Mouse (Mus musculus): Measurements from ENCODE around the gene Cdkn1a. TPM values are rescaled to one million over a fixed set of nuclear protein-coding genes. Genes with fewer than 3 reads are reported as not detected.
"Not testable (repeated sequence)": the region's sequence is repeated elsewhere in the genome, so short reads cannot be mapped to it uniquely, and the experiment has no call there.

Gene Cdkn1a
- polyA plus RNA-seq, 1 experiment from 2014 or later = 99.7 TPM

DNA sequence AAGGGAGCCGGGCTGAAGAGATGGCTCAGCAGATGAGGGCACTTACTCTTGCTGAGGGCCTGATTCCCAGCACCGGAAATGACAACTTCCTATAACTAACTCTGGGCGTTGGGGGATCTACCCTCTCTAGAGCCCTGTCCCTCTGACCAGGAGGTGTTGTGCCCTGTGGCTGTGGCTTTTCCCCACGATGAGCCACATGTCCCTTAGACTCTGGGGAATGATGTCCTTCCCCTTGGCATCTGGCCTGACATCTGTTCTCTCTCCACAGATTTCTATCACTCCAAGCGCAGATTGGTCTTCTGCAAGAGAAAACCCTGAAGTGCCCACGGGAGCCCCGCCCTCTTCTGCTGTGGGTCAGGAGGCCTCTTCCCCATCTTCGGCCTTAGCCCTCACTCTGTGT, 8.3 kb downstream of the Cdkn1a start:
- Histone ChIP-seq H3K27ac (replicated peaks) (no peak overlapping the region), H3K27me3 (replicated peaks) (no peaks in the 10 kb centered on the region; the same call in 1 of the 2 replicates), H3K9me3 (replicated peaks) (no peaks in the 10 kb centered on the region), H3K4me2 (no peak overlapping the region), H3K9ac (replicated peaks) (no peak overlapping the region), H3K4me3 (replicated peaks) (no peak overlapping the region), H3K36me3 (0 out of 2 replicates have a peak, but pooled peaks cover 6% of the 10 kb centered on the region), H3K4me1 (peaks cover 14% of the 10 kb centered on the region)
- 84% methylated on average over 8 of the region's 8 CpGs for WGBS
- ATAC-seq (ENCODE audit: low FRiP score) = no peak

DNA sequence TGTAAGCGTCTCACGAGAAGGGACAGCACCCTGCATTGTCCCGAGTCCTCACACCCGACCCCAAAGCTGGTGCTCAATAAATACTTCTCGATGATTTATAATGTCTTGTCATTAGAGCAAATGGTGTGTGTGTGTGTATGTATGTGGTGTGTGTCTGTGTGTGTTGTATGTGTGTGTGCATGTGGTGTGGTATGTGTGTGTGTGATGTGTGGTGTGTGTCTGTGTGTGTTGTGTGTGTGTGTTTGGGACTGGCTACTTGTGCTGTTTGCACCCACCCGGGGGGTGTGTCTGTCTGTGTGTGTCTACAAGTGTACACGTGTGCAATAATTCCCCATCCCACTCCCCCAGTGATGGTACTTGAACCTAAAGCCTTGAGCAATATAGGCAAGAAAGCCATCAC, 9.9 kb downstream of the Cdkn1a start:
- no peak overlapping the region for H3K27ac ChIP-seq (replicated peaks)
- H3K9me3 ChIP-seq (replicated peaks) = no peaks in the 10 kb centered on the region
- ATAC-seq (ENCODE audit: low FRiP score) = no peak
- 90% methylated on average over 7 of the region's 7 CpGs for WGBS
- 0 out of 2 replicates have a peak, but pooled peaks cover 6% of the 10 kb centered on the region for H3K36me3 ChIP-seq
- no peaks in the 10 kb centered on the region; the same call in 1 of the 2 replicates for H3K27me3 ChIP-seq (replicated peaks)
- peaks cover 3% of the 10 kb centered on the region for H3K4me1 ChIP-seq
- H3K4me2 ChIP-seq = no peak overlapping the region
- H3K4me3 ChIP-seq (replicated peaks) = no peak overlapping the region
- H3K9ac ChIP-seq (replicated peaks) = no peak overlapping the region

DNA sequence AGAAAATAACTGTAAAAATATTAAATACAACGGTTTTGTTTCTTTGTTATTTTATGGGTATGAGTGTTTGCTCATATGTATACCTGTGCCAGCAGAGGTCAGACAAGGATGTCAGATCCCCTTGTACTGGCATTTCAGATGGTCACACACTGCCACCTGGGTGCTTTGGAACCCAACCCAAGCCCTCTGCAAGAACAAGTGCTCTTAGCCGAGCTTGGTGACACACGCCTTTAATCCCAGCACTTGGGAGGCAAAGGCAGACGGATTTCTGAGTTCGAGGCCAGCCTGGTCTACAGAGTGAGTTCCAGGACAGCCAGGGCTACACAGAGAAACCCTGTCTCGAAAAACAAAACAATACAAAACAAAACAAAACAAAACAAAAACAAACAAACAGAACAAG, 19.6 kb downstream of the Cdkn1a start:
- H3K36me3 ChIP-seq; H3K4me3 ChIP-seq (replicated peaks); H3K27me3 ChIP-seq (replicated peaks); H3K9ac ChIP-seq (replicated peaks); H3K9me3 ChIP-seq (replicated peaks); H3K27ac ChIP-seq (replicated peaks); H3K4me1 ChIP-seq; H3K4me2 ChIP-seq; ATAC-seq (ENCODE audit: low FRiP score): not testable (repeated sequence)
- 86% methylated on average over 6 of the region's 6 CpGs for WGBS

DNA sequence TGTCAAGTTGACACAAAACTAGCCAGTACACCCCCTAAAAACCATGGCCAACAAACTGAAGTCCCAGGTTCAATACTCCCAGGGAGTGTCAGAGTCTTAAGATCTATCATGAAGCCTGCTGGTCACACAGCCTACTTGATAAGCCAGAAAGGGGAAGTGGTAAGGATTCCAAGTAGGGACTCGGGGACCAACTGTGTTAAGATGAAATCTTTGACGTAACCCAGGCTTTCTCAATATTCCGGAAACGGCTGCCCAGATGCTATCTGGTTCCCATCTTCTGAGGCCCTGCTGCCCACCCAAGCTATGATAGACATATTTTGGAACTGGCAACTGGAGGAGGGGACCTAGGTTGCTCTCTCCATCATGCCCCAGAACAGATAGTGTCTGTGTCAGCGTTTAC, 20.6 kb downstream of the Cdkn1a start:
- 88% methylated on average over 5 of the region's 5 CpGs for WGBS
- no peaks in the 10 kb centered on the region for H3K36me3 ChIP-seq
- no peaks in the 10 kb centered on the region for H3K9me3 ChIP-seq (replicated peaks)
- H3K27ac ChIP-seq (replicated peaks) = no peak overlapping the region
- ATAC-seq (ENCODE audit: low FRiP score) = no peak
- no peak overlapping the region for H3K4me2 ChIP-seq
- no peaks in the 10 kb centered on the region for H3K27me3 ChIP-seq (replicated peaks)
- H3K4me3 ChIP-seq (replicated peaks) = no peak overlapping the region
- no peaks in the 10 kb centered on the region for H3K4me1 ChIP-seq
- no peak overlapping the region for H3K9ac ChIP-seq (replicated peaks)

DNA sequence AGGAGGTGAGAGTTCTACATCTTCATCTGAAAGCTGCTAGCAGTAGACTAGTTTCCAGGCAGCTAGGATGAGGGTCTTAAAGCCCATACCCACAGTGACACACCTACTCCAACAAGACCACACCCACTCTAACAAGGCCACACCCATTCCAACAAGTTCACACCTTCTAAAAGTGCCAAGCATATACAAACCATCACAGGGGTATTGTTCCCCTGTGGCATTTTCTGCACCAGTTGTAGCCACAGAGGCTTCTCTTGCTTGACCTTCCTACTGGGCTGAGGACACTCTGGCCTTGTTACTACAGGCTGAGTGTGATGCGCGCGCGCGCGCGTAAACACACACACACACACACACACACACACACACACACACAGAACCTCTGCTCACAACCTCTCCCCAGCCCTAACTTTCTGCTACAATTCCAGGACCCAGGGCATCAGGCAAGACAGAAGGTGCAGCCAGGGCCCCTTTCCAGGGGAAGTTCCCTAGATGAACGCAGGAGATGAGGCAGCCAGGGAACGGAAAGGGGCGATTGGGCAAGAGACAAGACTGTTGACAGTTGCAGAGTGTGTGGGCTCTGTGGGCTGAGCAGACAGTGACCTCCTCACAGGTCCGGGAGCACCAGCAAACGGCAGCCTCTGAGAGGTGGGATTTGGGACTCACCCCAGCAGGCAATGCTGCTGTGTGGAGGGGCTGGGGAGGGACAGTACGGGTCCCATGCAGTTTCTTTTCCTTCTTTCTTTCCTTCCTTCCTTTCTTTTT, 23.0 kb downstream of the Cdkn1a start, which contains the start of gene Rab44:
TSS of gene Rab44 (plus strand) at position 555 of the 762 bp plus-strand sequence.
- Histone ChIP-seq H3K9ac (replicated peaks) (no peak within 1 kb of the TSS), H3K4me1 (no peaks in the 10 kb centered on the region), H3K36me3 (no peaks in the 10 kb centered on the region), H3K4me3 (replicated peaks) (no peak within 1 kb of the TSS), H3K4me2 (no peak within 1 kb of the TSS), H3K27ac (replicated peaks) (no peak within 1 kb of the TSS), H3K27me3 (replicated peaks) (no peaks in the 10 kb centered on the region), H3K9me3 (replicated peaks) (no peaks in the 10 kb centered on the region)
- ATAC-seq (ENCODE audit: low FRiP score) = no peak
- 92% methylated on average over 13 of the region's 13 CpGs for WGBS

DNA sequence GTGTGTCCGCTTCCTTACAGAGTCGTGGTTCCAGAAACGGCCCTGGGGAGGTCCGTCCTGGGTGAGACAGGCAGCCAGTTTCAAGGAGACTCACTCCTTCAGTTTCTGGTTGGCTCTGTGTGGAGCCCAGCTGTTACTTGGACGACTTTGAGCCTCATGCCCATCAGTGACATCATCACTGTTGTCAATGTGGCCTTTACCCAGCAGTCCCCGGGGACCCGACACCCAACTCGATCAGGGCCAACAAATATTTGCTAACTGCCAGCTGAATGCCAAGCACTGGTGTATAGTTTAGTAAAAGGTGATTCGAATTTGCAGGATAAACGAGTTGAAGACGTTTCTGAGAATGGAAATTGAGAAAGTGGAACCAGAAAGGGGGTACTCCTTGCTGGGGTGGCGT, 25.2 kb downstream of the Cdkn1a start:
- Histone ChIP-seq H3K9me3 (replicated peaks) (no peaks in the 10 kb centered on the region), H3K27me3 (replicated peaks) (no peaks in the 10 kb centered on the region), H3K27ac (replicated peaks) (no peak overlapping the region), H3K4me3 (replicated peaks) (no peak overlapping the region), H3K4me2 (no peak overlapping the region), H3K36me3 (no peaks in the 10 kb centered on the region), H3K4me1 (no peaks in the 10 kb centered on the region), H3K9ac (replicated peaks) (no peak overlapping the region)
- WGBS = 74% methylated on average over 12 of the region's 12 CpGs
- ATAC-seq (ENCODE audit: low FRiP score) = no peak

DNA sequence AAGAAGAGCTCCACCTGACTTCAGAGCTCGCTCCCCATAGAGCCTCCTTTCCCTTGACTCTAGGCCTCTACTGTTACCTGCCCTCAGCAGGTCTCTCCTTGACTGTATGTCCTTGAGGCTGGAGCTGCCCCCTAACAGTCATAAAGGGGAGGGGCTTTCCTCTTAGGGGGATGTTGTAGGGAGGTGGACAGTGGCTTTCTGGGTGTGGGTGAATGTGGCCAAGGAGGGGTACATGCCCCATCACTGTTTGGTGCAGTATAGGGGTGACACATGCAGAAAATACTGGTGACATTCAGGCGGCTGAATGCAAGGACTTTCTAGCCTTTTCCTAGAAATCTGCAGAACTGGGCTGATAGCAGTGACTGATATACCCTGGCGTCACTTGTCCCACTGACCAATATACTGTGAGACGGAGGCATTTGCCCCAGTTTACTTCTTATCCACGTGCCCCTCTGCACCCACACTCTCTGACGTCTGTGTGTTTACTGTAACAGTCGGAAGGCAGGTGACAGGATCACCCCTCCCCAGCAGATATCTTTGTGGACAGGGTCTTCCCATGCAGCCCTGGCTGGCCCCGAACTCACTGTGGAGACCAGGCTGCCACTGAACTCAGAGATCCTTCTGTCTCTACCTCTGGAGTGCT, 26.4 kb downstream of the Cdkn1a start:
- ATAC-seq (ENCODE audit: low FRiP score) = no peak
- H3K27me3 ChIP-seq (replicated peaks) = no peaks in the 10 kb centered on the region
- H3K27ac ChIP-seq (replicated peaks) = no peak overlapping the region
- no peak overlapping the region for H3K9ac ChIP-seq (replicated peaks)
- H3K4me1 ChIP-seq = no peaks in the 10 kb centered on the region
- no peak overlapping the region for H3K4me3 ChIP-seq (replicated peaks)
- WGBS = 80% methylated on average over 8 of the region's 8 CpGs
- no peaks in the 10 kb centered on the region for H3K36me3 ChIP-seq
- no peak overlapping the region for H3K4me2 ChIP-seq
- H3K9me3 ChIP-seq (replicated peaks) = no peaks in the 10 kb centered on the region

DNA sequence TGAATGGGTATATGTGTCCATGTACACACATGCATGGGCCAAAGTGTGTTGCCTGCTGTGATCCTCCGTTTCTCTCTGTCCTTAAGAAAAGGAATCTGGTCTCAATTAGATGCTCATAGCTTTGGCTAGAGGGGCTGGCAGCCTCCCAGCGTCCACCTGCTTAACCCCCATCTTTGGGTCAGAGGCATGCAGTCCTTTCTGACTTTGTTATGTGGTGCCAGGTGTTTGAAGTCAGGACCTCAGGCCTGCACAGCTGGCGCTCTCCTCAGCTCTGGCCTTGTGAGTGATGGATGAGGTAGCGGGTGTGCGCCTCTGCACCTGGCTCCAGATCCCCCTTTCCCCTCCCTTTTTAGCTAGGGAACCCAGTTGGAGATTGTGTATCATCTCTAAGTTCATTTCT, 27.3 kb downstream of the Cdkn1a start:
- WGBS = 62% methylated on average over 5 of the region's 5 CpGs
- H3K4me1 ChIP-seq = no peaks in the 10 kb centered on the region
- H3K9ac ChIP-seq (replicated peaks) = no peak overlapping the region
- no peak overlapping the region for H3K4me2 ChIP-seq
- no peak overlapping the region for H3K4me3 ChIP-seq (replicated peaks)
- H3K27ac ChIP-seq (replicated peaks) = no peak overlapping the region
- H3K36me3 ChIP-seq = no peaks in the 10 kb centered on the region
- H3K27me3 ChIP-seq (replicated peaks) = no peaks in the 10 kb centered on the region
- ATAC-seq (ENCODE audit: low FRiP score) = no peak
- no peaks in the 10 kb centered on the region for H3K9me3 ChIP-seq (replicated peaks)

DNA sequence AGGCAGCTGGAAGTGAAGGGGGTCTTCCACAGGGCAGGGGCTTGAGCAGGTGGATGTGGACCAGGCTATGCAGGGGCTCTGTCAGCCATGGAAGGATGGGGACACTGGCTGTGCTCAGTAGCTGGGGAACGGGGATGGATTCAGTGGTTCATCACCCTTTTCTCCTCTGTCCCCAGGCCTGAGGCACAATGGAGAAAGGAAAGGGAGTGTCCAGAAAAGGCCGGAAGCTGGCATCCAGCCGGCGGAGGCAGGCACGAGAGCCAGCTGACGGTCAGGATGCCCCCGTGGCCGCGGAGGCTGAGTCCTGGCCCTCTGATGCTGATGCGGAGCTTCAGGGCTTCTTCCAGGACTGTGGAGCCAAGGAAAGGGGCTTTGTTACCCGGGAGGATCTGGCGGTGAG, 29.9 kb downstream of the Cdkn1a start:
- no peaks in the 10 kb centered on the region for H3K36me3 ChIP-seq
- no peak for ATAC-seq (ENCODE audit: low FRiP score)
- H3K9me3 ChIP-seq (replicated peaks) = no peaks in the 10 kb centered on the region
- H3K27me3 ChIP-seq (replicated peaks) = no peaks in the 10 kb centered on the region
- no peak overlapping the region for H3K4me2 ChIP-seq
- 60% methylated on average over 12 of the region's 12 CpGs for WGBS
- H3K4me3 ChIP-seq (replicated peaks) = no peak overlapping the region
- no peaks in the 10 kb centered on the region for H3K4me1 ChIP-seq
- H3K27ac ChIP-seq (replicated peaks) = no peak overlapping the region
- no peak overlapping the region for H3K9ac ChIP-seq (replicated peaks)

DNA sequence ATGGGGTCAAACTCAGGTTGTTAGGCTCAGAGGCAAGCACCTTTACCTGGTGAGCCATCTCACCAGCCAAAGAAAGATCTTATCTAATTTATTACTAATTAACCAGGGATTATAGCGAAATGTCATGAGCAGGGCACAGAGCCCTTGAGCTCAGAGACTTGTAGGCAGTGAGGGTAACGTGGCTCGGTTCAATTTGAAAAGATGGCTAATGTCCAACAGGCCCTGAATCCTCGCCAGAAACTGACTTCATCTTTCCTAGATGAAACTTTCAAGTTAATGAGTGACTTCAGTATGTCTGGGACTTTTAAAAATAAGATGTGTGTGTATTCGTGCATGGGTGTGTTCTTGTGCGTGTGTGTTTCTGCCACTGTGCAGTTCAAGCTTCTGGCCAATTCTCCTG, 32.0 kb downstream of the Cdkn1a start:
- no peak overlapping the region for H3K4me2 ChIP-seq
- no peaks in the 10 kb centered on the region for H3K36me3 ChIP-seq
- H3K4me3 ChIP-seq (replicated peaks) = no peak overlapping the region
- 76% methylated on average over 6 of the region's 6 CpGs for WGBS
- H3K27me3 ChIP-seq (replicated peaks) = no peaks in the 10 kb centered on the region
- no peak overlapping the region for H3K27ac ChIP-seq (replicated peaks)
- no peak overlapping the region for H3K9ac ChIP-seq (replicated peaks)
- no peak for ATAC-seq (ENCODE audit: low FRiP score)
- no peaks in the 10 kb centered on the region for H3K9me3 ChIP-seq (replicated peaks)
- no peaks in the 10 kb centered on the region for H3K4me1 ChIP-seq

DNA sequence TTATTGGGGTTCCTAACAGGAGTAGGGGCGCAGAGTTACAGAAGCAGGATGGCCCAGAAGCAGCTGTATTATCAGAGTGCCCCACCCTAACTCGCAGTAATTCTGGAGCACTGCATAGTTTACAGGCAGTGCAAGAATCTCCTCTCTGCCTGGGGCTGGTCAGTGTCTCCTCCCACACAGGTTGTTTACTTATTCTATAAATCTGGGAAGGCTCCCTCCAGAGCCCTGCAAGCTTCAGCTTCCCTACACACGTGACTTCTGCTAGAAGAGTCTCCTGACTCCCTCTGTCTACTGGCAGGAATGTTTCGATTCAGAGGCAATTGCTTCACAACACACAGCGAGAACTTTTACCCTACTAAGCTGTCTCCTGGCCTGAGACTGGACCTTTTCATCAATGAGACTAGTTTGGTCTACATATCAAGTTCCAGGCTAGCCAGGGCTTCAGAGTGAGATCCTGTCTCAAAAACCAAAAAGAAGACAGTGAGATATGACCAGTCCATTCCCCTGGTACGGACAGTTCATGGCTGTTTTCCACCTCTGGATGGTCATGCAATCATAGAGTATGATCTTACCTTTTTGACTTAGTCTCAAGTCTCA, 32.9 kb downstream of the Cdkn1a start:
- Histone ChIP-seq H3K36me3 (no peaks in the 10 kb centered on the region), H3K9ac (replicated peaks) (no peak overlapping the region), H3K4me2 (no peak overlapping the region), H3K4me1 (no peaks in the 10 kb centered on the region), H3K4me3 (replicated peaks) (no peak overlapping the region), H3K27ac (replicated peaks) (no peak overlapping the region), H3K27me3 (replicated peaks) (no peaks in the 10 kb centered on the region), H3K9me3 (replicated peaks) (no peaks in the 10 kb centered on the region)
- no peak for ATAC-seq (ENCODE audit: low FRiP score)
- WGBS = 74% methylated on average over 6 of the region's 6 CpGs

DNA sequence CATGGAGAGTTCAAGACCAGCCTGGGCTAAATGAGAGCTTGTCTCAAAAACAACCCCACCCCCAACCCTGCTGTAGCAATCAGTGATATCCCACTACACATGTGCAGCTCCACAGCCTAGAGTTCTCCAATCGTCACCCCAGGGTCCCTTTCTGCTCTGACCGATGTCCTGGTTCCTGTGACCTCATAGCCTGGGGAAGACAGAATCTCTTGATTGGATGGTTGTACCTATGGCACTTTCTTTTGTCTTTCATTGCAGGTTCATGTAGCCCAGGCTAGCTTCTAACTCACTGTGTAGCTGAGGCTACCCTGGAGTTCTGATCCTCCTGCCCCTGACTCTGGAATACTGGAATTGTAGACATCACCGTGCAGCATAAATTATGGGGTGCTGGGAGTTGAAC, 35.8 kb downstream of the Cdkn1a start:
- no peaks in the 10 kb centered on the region for H3K4me1 ChIP-seq
- H3K4me3 ChIP-seq (replicated peaks) = no peak overlapping the region
- no peak overlapping the region for H3K27ac ChIP-seq (replicated peaks)
- no peaks in the 10 kb centered on the region for H3K36me3 ChIP-seq
- no peak overlapping the region for H3K9ac ChIP-seq (replicated peaks)
- no peak overlapping the region for H3K4me2 ChIP-seq
- no peaks in the 10 kb centered on the region for H3K9me3 ChIP-seq (replicated peaks)
- no peak for ATAC-seq (ENCODE audit: low FRiP score)
- H3K27me3 ChIP-seq (replicated peaks) = no peaks in the 10 kb centered on the region
- 96% methylated on average over 3 of the region's 3 CpGs for WGBS
